Mouse (Mus musculus) kidney, postnatal 14 days (tissue): ENCODE results near the gene Tmem45b.
A peak's percentile ranks its signal among the peaks of the same experiment; 100 is the strongest.

ENCODE experiments used
- DNase-seq: peaks from one replicate; pipeline ENCODE4 v3.0.0; 2022; ENCODE audit warnings: mixed read lengths

The Tmem45b gene

GRCm38 (mm10) chr9:31400441-31400840, 63.8 kb downstream of the Tmem45b start:
- DNase-seq, result peak; percentile 67

DNA sequence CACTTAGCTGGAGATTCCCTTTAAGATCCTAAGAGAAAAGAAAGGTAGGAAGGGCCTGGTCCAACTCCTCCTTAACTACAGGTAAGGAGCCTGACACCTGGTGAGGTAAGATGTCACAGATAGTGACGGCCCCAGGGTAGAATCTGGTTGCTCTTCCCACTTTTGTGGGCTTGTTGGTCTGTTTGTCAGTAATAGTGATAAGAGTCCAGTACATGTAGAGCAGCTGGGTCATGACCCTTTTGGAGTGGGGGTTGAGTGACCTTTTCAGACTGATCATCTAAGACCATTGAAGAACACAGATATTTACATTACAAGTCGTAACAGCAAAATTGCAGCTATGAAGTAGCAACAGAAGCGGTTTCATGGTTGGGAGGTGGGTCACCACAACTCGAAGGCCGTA, 77.1 kb downstream of the Tmem45b start:
- DNase-seq, result no peak

DNA sequence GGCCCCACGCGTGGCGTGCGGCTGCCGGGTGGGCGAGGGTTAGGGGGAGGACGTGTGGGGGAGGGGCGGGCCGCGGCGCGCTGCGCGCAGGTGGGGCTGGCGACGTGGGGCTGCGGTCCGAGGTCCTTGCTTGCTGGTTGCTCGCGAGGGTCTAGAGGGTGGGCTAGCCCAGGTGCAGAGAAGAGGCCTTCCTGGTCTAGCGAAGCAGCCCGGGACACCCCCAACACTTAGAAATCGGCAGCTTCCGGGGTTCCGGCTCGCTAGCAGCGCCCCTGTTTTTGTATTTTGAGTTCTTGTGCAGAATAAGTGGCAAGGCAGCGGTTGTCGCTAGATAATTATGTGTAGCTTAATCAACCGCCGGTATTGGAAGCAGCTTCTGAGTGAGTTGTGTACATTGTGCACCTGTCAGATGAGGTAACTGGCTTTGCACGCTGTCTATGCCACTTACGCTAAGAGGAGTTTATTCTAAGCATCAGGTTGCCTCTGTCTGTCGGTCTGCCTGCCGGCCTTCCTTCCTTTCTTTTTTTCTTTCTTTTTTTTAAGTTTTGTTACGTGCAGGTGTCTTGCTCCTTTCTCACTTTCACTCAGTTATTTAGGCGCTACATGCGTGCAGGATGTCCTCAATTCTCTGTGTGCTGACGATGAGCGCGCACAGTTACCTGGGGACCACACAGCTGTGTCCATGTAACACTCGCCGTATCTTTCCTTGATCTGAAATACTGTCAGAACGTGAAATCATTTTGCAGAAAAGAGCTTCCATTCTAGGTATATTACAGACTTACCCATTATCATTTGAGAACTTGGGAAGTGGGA, 77.7 kb downstream of the Tmem45b start:
- DNase-seq, result no peak

GRCm38 (mm10) chr9:31385947-31386354, 78.3 kb downstream of the Tmem45b start, which contains the start of gene Nfrkb:
Nfrkb (plus strand) TSS chr9:31386192.
- DNase-seq, result peak; percentile 97

GRCm38 (mm10) chr9:31385500-31385869, 78.8 kb downstream of the Tmem45b start:
- peak; percentile 15 for DNase-seq

GRCm38 (mm10) chr9:31384786-31385499, 79.3 kb downstream of the Tmem45b start:
- no peak for DNase-seq

DNA sequence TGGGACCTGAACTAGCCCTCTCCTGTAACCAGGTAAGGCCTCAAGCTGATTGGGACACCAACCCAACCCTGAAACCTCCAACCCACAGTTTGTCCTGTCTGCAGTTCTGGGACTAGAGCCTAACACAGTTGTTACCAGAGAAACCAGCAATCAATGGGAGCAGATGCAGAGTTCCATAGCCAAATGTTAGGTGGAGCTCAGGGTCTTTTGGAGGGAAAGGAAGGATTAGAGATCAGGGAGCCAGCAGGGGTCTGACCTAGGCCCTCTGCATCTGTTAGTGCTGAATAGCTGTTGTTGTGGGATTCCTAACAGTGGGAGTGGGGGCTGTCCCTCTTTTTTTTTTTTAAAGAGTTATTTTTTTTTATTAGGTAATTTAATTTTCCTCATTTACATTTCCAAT, 87.6 kb downstream of the Tmem45b start:
- no peak for DNase-seq
